Mouse (Mus musculus): Measurements from ENCODE around the gene Rab21.

Rab21 gene

DNA sequence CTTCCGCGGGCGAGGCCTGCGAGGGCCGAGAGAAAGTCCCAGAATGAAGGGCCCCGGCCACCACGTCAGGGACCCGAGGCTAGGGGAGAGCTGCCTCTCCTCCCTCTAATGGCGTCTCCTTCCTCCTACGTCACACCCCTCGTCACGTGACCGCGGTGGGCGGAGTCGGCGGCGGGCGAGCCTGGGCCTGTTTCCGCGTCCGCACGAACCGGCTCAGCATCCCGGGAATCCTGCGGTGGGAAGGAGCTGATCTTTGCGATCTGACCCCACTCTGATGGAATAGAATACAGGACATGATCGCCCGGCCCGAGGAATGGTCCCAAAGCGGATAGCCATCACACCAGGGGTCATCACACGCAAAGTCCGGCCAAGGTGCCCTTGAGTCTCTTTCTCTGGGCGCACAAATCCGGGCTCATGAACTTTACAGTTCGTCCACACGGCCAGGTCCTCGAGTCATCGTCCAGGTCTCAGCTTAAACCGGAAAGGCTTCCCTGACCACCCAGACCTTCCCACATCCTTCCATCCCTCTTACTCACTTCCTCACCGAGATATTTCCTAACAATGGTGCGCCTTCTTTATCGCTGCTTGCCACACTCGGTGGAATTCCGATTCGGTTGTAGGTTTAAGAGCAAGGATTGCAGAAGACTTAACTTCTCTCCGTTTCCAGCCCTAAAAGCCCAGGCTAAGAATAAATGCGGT lies at the start of gene Rab21:
Gene Rab21 (minus strand): TSS at position 122 of the 699 bp plus-strand sequence.
- DNase-seq (ENCODE audit: low spot score): peak; percentile 100

- DNase-seq (ENCODE audit: low spot score): no peak
Observed at GRCm38 (mm10) chr10:115363151-115363550, 47.8 kb upstream of the Rab21 start.

GRCm38 (mm10) chr10:115362623-115362964 lies 47.2 kb upstream of the Rab21 start:
- DNase-seq (ENCODE audit: low spot score): no peak

GRCm38 (mm10) chr10:115361840-115362622 lies 46.6 kb upstream of the Rab21 start, which contains the start of gene Tmem19:
Tmem19 (minus strand) TSS chr10:115362501.
- peak; percentile 94 for DNase-seq (ENCODE audit: low spot score)

DNA sequence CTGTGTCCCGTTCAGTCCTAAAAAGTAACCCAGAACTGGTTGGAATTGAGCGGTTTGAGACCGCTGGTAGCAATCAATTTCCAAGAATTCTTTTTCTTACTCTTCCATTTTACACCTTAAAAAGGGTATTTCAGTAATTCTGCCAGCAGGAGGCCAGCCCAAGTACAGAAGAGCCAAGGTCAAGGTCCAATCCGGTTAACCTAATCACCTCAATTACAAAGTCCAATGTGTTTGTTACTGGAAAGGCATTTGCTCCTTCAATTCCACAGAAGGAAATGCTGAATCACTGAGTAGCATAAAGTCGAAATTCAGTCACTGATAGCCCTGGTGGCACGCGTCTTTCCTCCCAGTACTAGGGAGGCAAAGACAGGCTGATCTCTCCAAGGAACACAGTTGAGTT lies 43.7 kb upstream of the Rab21 start:
- no peak for DNase-seq (ENCODE audit: low spot score)

GRCm38 (mm10) chr10:115358216-115358919 lies 43.0 kb upstream of the Rab21 start:
- DNase-seq (ENCODE audit: low spot score): no peak

GRCm38 (mm10) chr10:115356106-115356505 lies 40.7 kb upstream of the Rab21 start:
- DNase-seq (ENCODE audit: low spot score): no peak

DNA sequence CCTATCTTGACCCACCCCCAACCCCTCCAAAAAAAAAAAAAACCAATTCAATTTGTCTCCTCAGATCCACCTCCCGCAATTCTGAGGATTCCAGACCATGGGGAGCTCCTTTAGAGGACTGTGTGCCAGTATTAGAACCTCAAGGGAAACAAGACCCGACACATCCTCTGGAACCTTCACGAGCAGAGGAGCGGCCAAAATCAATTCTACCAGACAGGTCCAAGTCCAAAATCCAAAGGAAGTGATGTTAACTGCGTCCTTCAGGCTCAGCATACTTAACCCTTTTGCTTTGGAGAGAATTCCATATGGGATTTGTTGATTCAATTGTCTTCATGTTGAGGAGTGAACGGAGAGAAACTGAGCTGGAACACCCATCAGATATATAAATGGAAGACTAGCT lies 39.6 kb upstream of the Rab21 start:
- no peak for DNase-seq (ENCODE audit: low spot score)

DNA sequence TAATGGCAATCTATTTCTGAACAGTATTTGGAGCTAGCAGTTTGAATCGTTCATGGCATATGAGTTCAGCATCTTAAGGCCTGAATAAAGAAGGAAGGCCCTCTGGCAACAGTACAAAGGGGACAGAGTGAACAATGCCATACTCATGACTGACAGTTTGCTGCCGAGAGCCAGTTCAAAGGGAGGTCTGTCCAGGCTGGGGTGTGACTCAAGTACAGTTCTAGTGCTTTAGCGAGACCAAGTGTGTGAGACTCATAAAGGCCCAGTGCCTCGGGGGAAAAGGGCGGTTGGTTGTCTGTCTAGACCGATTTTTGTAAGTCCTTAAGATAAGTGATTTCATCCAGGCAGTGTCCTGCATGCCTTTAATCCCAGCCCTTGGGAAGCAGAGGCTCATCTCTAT lies 39.2 kb upstream of the Rab21 start:
- no peak for DNase-seq (ENCODE audit: low spot score)

DNA sequence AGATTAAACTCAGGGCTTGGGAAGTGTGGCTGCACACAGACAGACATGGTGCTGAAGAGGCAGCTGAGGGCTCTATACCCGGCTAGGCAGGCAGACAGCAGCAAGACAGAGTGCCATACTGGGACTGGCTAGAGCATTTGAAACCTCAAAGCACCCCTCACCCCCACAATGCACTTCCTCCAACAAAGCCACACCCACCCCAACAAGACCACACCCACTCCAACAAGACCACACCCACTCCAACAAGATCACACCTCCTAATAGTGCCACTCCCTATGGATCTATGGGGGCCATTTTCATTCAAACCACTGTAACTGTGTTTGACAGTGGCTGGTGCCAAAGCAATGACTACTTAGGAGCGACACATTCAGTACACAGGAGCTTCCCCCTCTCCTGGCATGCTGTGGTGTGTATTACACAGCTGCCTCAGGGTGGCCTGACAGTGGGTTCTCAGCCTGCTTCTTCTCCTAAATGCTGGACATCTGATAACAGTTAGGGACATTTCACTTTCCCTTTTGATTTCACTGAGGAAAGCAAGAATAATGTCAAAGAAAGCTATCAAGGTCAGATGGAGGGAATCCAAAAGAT lies 35.5 kb upstream of the Rab21 start:
- no peak for DNase-seq (ENCODE audit: low spot score)

- no peak for DNase-seq (ENCODE audit: low spot score)
Observed at GRCm38 (mm10) chr10:115349509-115349908, 34.1 kb upstream of the Rab21 start.

- no peak for DNase-seq (ENCODE audit: low spot score)
Observed at GRCm38 (mm10) chr10:115349029-115349428, 33.6 kb upstream of the Rab21 start.

- DNase-seq (ENCODE audit: low spot score): no peak
Observed at GRCm38 (mm10) chr10:115348131-115348530, 32.7 kb upstream of the Rab21 start.

DNA sequence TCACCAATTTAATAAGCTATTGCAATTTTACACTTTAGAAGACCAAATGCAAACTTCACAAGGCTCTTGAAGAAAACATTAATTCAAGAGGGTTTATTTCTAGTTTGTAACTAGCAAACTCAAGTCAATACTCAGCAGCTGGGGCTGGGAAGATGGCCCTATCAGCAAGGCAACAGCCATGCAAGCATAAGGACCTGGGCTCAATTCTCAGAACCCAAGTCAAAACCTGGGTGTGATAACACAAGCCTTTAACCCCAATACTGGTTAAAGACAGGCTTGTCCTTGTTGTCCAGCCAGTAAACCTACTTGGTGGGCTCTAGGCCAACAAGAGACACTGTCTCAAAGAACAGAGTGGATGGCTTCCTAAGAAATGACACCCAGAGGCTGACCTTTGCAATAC lies 31.1 kb upstream of the Rab21 start:
- DNase-seq (ENCODE audit: low spot score): no peak

- DNase-seq (ENCODE audit: low spot score): no peak
Observed at GRCm38 (mm10) chr10:115342771-115343425, 27.5 kb upstream of the Rab21 start.

DNA sequence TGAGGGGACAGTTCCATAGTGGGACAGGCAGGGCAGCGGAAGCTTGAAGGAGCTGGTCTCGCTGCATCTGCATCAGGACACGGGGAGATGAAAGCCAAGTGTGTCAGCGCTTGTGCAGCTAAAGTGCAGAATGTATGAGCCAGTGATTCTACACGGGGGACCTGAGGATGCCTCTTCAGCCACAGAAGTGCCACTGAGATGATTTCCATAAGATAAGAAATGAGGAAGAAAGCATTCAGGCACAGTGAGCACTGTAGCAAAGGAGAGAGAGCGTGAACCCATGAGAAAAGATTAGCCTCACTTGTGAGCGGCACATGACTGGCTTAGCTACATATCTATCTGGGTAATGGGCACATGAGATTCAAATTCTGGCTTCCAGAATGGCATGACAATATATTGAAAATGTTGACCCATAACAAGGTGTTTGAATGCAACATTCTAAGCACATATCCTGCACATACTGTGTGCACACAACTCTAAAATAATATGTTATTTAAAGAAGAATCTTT lies 24.5 kb upstream of the Rab21 start:
- no peak for DNase-seq (ENCODE audit: low spot score)

DNA sequence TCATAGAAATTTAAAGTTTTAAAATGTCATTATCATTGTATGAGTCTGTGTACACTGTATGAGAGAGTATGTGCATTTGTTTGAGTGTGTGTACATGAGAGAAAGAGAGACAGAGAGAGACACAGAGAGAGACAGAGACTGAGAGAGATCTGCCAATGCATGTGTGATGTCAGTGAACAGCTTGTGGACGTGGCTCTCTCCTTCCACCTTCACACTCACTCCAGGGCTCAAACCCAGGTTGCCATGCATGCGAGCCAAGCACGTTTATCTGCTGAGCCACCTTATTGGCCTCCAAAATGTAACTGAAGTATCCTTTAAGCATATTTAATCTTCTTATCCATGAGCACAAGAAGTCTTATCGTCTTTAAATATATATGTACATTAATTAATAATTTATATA lies 21.5 kb upstream of the Rab21 start:
- no peak for DNase-seq (ENCODE audit: low spot score)

DNA sequence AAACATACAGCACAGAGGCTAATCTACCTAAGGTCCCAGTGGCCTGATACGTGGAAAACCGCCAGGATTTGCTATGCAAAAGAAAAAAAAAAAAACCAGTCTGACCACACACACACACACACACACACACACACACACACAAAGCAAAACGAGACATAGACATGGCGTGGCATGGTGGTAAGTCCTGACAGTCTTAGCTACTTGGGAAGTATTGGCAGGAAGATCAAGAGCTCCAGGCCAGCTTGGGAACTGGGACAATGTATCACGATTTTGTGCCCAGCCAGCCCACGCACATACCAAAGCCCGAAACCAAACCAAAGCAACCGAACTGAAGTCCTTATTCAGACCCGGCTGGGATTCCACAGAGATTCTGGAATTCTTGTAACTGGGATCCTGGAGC lies 18.1 kb upstream of the Rab21 start:
- no peak for DNase-seq (ENCODE audit: low spot score)

GRCm38 (mm10) chr10:115332997-115333396 lies 17.6 kb upstream of the Rab21 start:
- no peak for DNase-seq (ENCODE audit: low spot score)

DNA sequence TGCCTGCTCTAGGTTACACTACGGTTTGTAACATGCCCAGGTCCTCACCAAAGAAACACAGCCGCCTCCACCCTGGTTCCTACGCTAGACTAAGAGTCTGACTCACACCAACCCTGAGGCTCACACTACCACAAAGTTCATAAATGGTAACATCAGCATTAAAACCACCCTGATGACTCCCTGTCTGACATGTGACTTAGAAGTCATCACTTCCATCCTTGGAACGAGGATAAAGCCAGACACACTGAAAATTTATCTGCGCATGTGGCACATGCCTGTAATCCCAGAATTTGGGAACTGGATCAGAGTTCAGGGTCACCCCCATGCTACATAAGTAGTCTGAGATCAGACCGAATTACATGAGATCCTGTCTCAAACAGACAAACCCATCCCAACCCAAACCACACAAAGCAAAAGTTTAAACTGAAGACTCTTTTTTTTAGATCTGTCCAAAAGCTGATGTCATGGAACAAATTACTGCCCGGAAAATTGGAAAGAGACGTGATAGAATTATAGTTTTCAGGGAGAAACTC lies 17.1 kb upstream of the Rab21 start:
- no peak for DNase-seq (ENCODE audit: low spot score)

DNA sequence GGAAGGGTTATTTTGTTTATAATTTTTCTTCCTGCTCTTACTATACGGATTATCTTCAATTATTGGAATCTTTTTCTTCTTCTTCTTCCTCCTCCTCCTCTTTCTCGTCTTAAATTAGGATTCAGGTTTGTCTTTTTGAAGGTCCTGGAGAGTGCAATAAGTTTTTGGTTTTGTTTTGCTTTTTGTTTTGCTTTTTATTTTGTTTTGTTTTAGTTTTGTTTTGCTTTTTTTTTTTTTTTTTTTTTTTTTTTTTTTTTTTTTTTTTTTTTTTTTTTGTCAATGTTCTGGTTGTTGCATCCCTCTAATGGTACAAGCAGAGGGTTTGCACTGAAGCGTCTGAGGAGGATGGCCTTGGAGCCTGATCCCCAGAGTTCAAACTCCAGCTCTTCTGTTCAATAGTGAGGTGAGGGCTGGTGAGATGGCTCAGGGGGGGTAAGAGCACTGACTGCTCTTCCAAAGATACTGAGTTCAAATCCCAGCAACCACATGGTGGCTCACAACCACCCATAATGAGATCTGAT lies 13.7 kb upstream of the Rab21 start:
- DNase-seq (ENCODE audit: low spot score): no peak

Measured in urinary bladder, postnatal 25 days (tissue).